Mouse (Mus musculus) intestine, postnatal 0 days (tissue): ENCODE measurements around the gene Unc80. TPM values are rescaled to one million over a fixed set of nuclear protein-coding genes. Genes with fewer than 3 reads are reported as not detected.
"Not testable (repeated sequence)": the region's sequence is repeated elsewhere in the genome, so short reads cannot be mapped to it uniquely, and the experiment has no call there.

Experiments used
- ATAC-seq: fragments of 200-750 bp; cut with Nextera tagmentation; 2 replicates; pipeline ENCODE4 v1.8.0; 2017; ENCODE audit warnings: mild to moderate bottlenecking, moderate TSS enrichment, moderate library complexity
- H3K27ac ChIP-seq: fragments of 300-500 bp; sonication (generic); 2 replicates; pipeline ENCODE4 v1.5.1; 2014; ENCODE audit warnings: mild to moderate bottlenecking, low read depth, low read length, moderate library complexity
- H3K27me3 ChIP-seq: fragments of 300-500 bp; sonication (generic); replicated peaks from 2 replicates; pipeline ENCODE4 v1.6.1; 2014; ENCODE audit warnings: low read length, mixed read lengths; ENCODE audit not compliant: control insufficient read depth, insufficient read depth
- H3K36me3 ChIP-seq: fragments of 300-500 bp; sonication (generic); 2 replicates; pipeline ENCODE4 v1.6.1; 2014; ENCODE audit warnings: mild to moderate bottlenecking, moderate library complexity; ENCODE audit not compliant: control insufficient read depth, insufficient read depth
- H3K4me1 ChIP-seq: fragments of 300-500 bp; sonication (generic); replicated peaks from 2 replicates; pipeline ENCODE4 v1.6.1; 2014; ENCODE audit warnings: antibody characterized with exemption, low read length, mixed read lengths; ENCODE audit not compliant: control insufficient read depth, insufficient read depth
- H3K4me2 ChIP-seq: fragments of 300-500 bp; sonication (generic); replicated peaks from 2 replicates; pipeline ENCODE4 v1.6.1; 2014; ENCODE audit warnings: low read depth, mild to moderate bottlenecking, moderate library complexity
- H3K4me3 ChIP-seq: fragments of 300-500 bp; sonication (generic); 2 replicates; pipeline ENCODE4 v1.5.1; 2014; ENCODE audit warnings: low read depth, low read length
- H3K9ac ChIP-seq: fragments of 300-500 bp; sonication (generic); 2 replicates; pipeline ENCODE4 v1.6.1; 2014; ENCODE audit warnings: mild to moderate bottlenecking, low read depth, low read length
- H3K9me3 ChIP-seq: fragments of 300-500 bp; sonication (generic); 2 replicates; pipeline ENCODE4 v1.6.1; 2016; ENCODE audit warnings: mixed run types; ENCODE audit not compliant: control insufficient read depth
- CTCF ChIP-seq: sonication (generic); IDR thresholded peaks from 2 replicates; pipeline ENCODE4 v1.5.1; 2016; ENCODE audit warnings: low read depth, mild to moderate bottlenecking, control low read depth, antibody characterized with exemption, moderate library complexity
- WGBS: fragments of 180-500 bp; shearing (Covaris S2); extraction: QIAGEN DNeasy Blood & Tissue Kit; methylation state at CpG from one replicate; pipeline ENCODE4 v1.1.7; 2014; 5-methylcytosine and 5-hydroxymethylcytosine counted together
- polyA plus RNA-seq: library from polyadenylated mRNA; unstranded; fragments of >200 nt; fragmentation: Nextera tagmentation; extraction: Ambion mirVana; gene quantifications from 2 replicates; pipeline ENCODE4 v1.2.1, GENCODE M21; 2015

Unc80 gene
- polyA plus RNA-seq, 1 experiment from 2014 or later, result 0.39 TPM

- Histone ChIP-seq H3K9ac (no peak overlapping the region), H3K27me3 (no peaks in the 10 kb centered on the region), H3K4me3 (no peak overlapping the region), H3K36me3 (no peaks in the 10 kb centered on the region), H3K9me3 (no peaks in the 10 kb centered on the region), H3K4me2 (no peak overlapping the region), H3K27ac (no peak overlapping the region), H3K4me1 (no peaks in the 10 kb centered on the region)
- WGBS, result 83% methylated on average over 5 of the region's 5 CpGs
- no peak for TF ChIP-seq CTCF
- ATAC-seq, result no peak
Observed at GRCm38 (mm10) chr1:66682974-66683373, 214.8 kb downstream of the Unc80 start.

- H3K27ac ChIP-seq, result no peak overlapping the region
- H3K9ac ChIP-seq, result no peak overlapping the region
- no peaks in the 10 kb centered on the region for H3K9me3 ChIP-seq
- H3K36me3 ChIP-seq, result no peaks in the 10 kb centered on the region
- no peak overlapping the region for H3K4me3 ChIP-seq
- no peak for TF ChIP-seq CTCF
- no peak for ATAC-seq
- 76% methylated on average over 3 of the region's 3 CpGs for WGBS
- no peaks in the 10 kb centered on the region for H3K4me1 ChIP-seq
- no peaks in the 10 kb centered on the region for H3K27me3 ChIP-seq
- no peak overlapping the region for H3K4me2 ChIP-seq
Observed at GRCm38 (mm10) chr1:66691772-66692171, 223.6 kb downstream of the Unc80 start.

- no peak for TF ChIP-seq CTCF
- no peak for ATAC-seq
- no peaks in the 10 kb centered on the region for H3K36me3 ChIP-seq
- no peaks in the 10 kb centered on the region for H3K9me3 ChIP-seq
- no peaks in the 10 kb centered on the region for H3K4me1 ChIP-seq
- H3K27me3 ChIP-seq, result no peaks in the 10 kb centered on the region
- H3K27ac ChIP-seq, result no peak overlapping the region
- no peak overlapping the region for H3K4me2 ChIP-seq
- WGBS, result 85% methylated on average over 1 of the region's 1 CpGs
- H3K9ac ChIP-seq, result no peak overlapping the region
- no peak overlapping the region for H3K4me3 ChIP-seq
Observed at GRCm38 (mm10) chr1:66692308-66692707, 224.1 kb downstream of the Unc80 start.

- H3K4me2 ChIP-seq, result no peak overlapping the region
- ATAC-seq, result no peak
- H3K27ac ChIP-seq, result no peak overlapping the region
- H3K9me3 ChIP-seq, result no peaks in the 10 kb centered on the region
- 86% methylated on average over 8 of the region's 8 CpGs for WGBS
- H3K27me3 ChIP-seq, result no peaks in the 10 kb centered on the region
- no peaks in the 10 kb centered on the region for H3K36me3 ChIP-seq
- H3K4me3 ChIP-seq, result no peak overlapping the region
- no peak for TF ChIP-seq CTCF
- no peaks in the 10 kb centered on the region for H3K4me1 ChIP-seq
- no peak overlapping the region for H3K9ac ChIP-seq
Observed at GRCm38 (mm10) chr1:66692780-66693392, 224.7 kb downstream of the Unc80 start.

GRCm38 (mm10) chr1:66694266-66694665 is 226.1 kb downstream of the Unc80 start:
- ATAC-seq, result no peak
- no peaks in the 10 kb centered on the region for H3K27me3 ChIP-seq
- no peak for TF ChIP-seq CTCF
- no peaks in the 10 kb centered on the region for H3K4me1 ChIP-seq
- no peaks in the 10 kb centered on the region for H3K9me3 ChIP-seq
- no peak overlapping the region for H3K27ac ChIP-seq
- H3K36me3 ChIP-seq, result no peaks in the 10 kb centered on the region
- 77% methylated on average over 5 of the region's 5 CpGs for WGBS
- H3K4me2 ChIP-seq, result no peak overlapping the region
- no peak overlapping the region for H3K9ac ChIP-seq
- no peak overlapping the region for H3K4me3 ChIP-seq

GRCm38 (mm10) chr1:66695296-66695695 is 227.1 kb downstream of the Unc80 start:
- H3K9me3 ChIP-seq, result no peaks in the 10 kb centered on the region
- no peak overlapping the region for H3K4me2 ChIP-seq
- H3K27ac ChIP-seq, result no peak overlapping the region
- 59% methylated on average over 7 of the region's 7 CpGs for WGBS
- no peak for TF ChIP-seq CTCF
- H3K4me1 ChIP-seq, result no peaks in the 10 kb centered on the region
- no peaks in the 10 kb centered on the region for H3K36me3 ChIP-seq
- H3K9ac ChIP-seq, result no peak overlapping the region
- H3K27me3 ChIP-seq, result no peaks in the 10 kb centered on the region
- no peak overlapping the region for H3K4me3 ChIP-seq
- ATAC-seq, result no peak

- not testable (repeated sequence) for H3K36me3 ChIP-seq, H3K4me1 ChIP-seq, H3K4me2 ChIP-seq, H3K4me3 ChIP-seq, H3K27ac ChIP-seq, H3K27me3 ChIP-seq, H3K9ac ChIP-seq, ATAC-seq, H3K9me3 ChIP-seq
- WGBS, result 88% methylated on average over 10 of the region's 10 CpGs
Observed at GRCm38 (mm10) chr1:66699630-66700029, 231.5 kb downstream of the Unc80 start.
